In the genomic region with DNA sequence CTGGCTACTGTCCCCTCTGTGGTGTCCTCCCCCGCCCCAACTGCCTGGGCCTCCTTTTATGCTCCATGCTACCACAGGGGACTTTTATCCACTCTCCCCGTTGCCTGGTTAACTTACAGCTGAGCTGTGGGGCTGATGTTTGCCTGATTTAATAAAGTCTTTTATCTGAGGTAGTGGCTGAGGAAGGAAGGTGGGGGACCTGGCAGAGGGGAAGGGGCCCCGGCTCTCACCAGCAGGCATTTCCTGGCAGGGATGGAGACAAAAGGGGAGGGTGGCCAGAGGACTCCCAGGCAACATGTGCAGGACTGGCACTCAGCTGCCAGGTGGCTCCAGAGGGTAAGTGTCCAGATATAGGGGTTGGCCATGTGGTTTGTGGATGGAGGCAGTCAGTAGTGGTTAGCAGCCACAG, we compare ENCODE assay signal across 17 mouse cellular contexts. TPM values are rescaled to one million over a fixed set of nuclear protein-coding genes. Genes with fewer than 3 reads are reported as not detected.
A peak's percentile ranks its signal among the peaks of the same experiment; 100 is the strongest.
DNase-seq lines count a peak whose midpoint lies in the region; ATAC-seq and TF ChIP-seq lines count a peak whose summit lies in the region.
"Had no signal": no experiment of that assay in that cellular context is flagged by ENCODE, and none has a peak within 500 bp of the region (broad histone marks: within the 10 kb centered on the region; RNA-seq: fewer than 3 reads in every experiment).

No protein-coding gene starts in this region.

- peak; percentile 56 to 72 for DNase-seq in cerebellum, postnatal 10 days
- DNase-seq in cerebellum, adult 2 months = no peak
- DNase-seq in gastrocnemius, adult 2 months = no peak
- DNase-seq in gastrocnemius, postnatal 25 days = no peak
- DNase-seq in left cerebral cortex, adult 8-10 months (ENCODE audit: low spot score in 2 of 2) = no peak
- DNase-seq: right cerebral cortex, postnatal 4 days had no signal

- no peak for TF ChIP-seq POLR2A in cerebellum, adult 2 months (IDR thresholded peaks at IDR 0.05; ENCODE audit: borderline replicate concordance, insufficient read depth, low read length)

- TF ChIP-seq CTCF in cerebellum, adult 2 months (IDR thresholded peaks at IDR 0.05; ENCODE audit: borderline replicate concordance, insufficient read depth, low read depth, low read length) = no peak
- TF ChIP-seq CTCF in gastrocnemius, adult 2 months (IDR thresholded peaks at IDR 0.05) = no peak

- no peak overlapping the region for H3K9ac ChIP-seq in embryonic facial prominence, embryonic 15.5 days
- no peak overlapping the region for H3K9ac ChIP-seq in hindbrain, embryonic 13.5 days
- H3K9ac ChIP-seq in midbrain, embryonic 15.5 days = no peak overlapping the region

- ATAC-seq in embryonic facial prominence, embryonic 15.5 days (ENCODE audit: insufficient number of reproducible peaks, low FRiP score, low TSS enrichment, low read depth) = 0 out of 2 replicates have a peak, but pooled peaks have one; percentile 34
- peak; percentile 49; the same call in 1 of the 2 replicates for ATAC-seq in hindbrain, embryonic 13.5 days (ENCODE audit: low FRiP score)
- peak; percentile 73 for ATAC-seq in midbrain, embryonic 15.5 days (replicated peaks)

- peaks cover 1% of the 10 kb centered on the region; the same call in 1 of the 2 replicates for H3K27me3 ChIP-seq in cerebellum, adult 2 months (ENCODE audit: control insufficient read depth, insufficient read depth, low read length)
- peaks cover 44% of the 10 kb centered on the region for H3K27me3 ChIP-seq in embryonic facial prominence, embryonic 15.5 days
- H3K27me3 ChIP-seq in hindbrain, embryonic 13.5 days = peaks cover 100% of the 10 kb centered on the region
- H3K27me3 ChIP-seq in midbrain, embryonic 15.5 days (replicated peaks) = peaks cover 65% of the 10 kb centered on the region

- H3K4me2 ChIP-seq in embryonic facial prominence, embryonic 15.5 days (replicated peaks) = no peak overlapping the region; the same call in 1 of the 2 replicates
- no peak overlapping the region for H3K4me2 ChIP-seq in hindbrain, embryonic 13.5 days
- no peak overlapping the region for H3K4me2 ChIP-seq in midbrain, embryonic 15.5 days
- H3K4me2 ChIP-seq: liver, embryonic 11.5 days had no signal

- no peak overlapping the region for H3K27ac ChIP-seq in cerebellum, adult 2 months (ENCODE audit: insufficient read depth, low read length)
- H3K27ac ChIP-seq in embryonic facial prominence, embryonic 15.5 days (replicated peaks) = no peak overlapping the region
- no peak overlapping the region for H3K27ac ChIP-seq in hindbrain, embryonic 13.5 days
- H3K27ac ChIP-seq in midbrain, embryonic 15.5 days = no peak overlapping the region
- no peak overlapping the region for H3K27ac ChIP-seq in gastrocnemius, adult 2 months
- H3K27ac ChIP-seq: layer of hippocampus, adult 2 months had no signal

- intact Hi-C loops in gastrocnemius, adult 2 months (cut with DNase I) = no loop called here

- H3K9me3 ChIP-seq in embryonic facial prominence, embryonic 15.5 days (replicated peaks) = no peaks in the 10 kb centered on the region
- no peaks in the 10 kb centered on the region for H3K9me3 ChIP-seq in hindbrain, embryonic 13.5 days
- no peaks in the 10 kb centered on the region for H3K9me3 ChIP-seq in midbrain, embryonic 15.5 days
- H3K9me3 ChIP-seq: G1E had no signal

- no peaks in the 10 kb centered on the region for H3K36me3 ChIP-seq in embryonic facial prominence, embryonic 15.5 days
- no peaks in the 10 kb centered on the region for H3K36me3 ChIP-seq in hindbrain, embryonic 13.5 days
- no peaks in the 10 kb centered on the region for H3K36me3 ChIP-seq in midbrain, embryonic 15.5 days (replicated peaks)
- H3K36me3 ChIP-seq: G1E had no signal

- WGBS in cerebellum, adult 2 months = 12% methylated on average over 3 of the region's 3 CpGs
- 44% methylated on average over 3 of the region's 3 CpGs for WGBS in embryonic facial prominence, embryonic 15.5 days
- WGBS in hindbrain, embryonic 13.5 days = 14% methylated on average over 3 of the region's 3 CpGs
- 10% methylated on average over 3 of the region's 3 CpGs for WGBS in midbrain, embryonic 15.5 days

- H3K4me3 ChIP-seq in cerebellum, adult 2 months (replicated peaks; ENCODE audit: insufficient read depth, low read depth, low read length) = no peak overlapping the region
- no peak overlapping the region for H3K4me3 ChIP-seq in embryonic facial prominence, embryonic 15.5 days (replicated peaks)
- no peak overlapping the region for H3K4me3 ChIP-seq in hindbrain, embryonic 13.5 days
- no peak overlapping the region for H3K4me3 ChIP-seq in midbrain, embryonic 15.5 days
- H3K4me3 ChIP-seq in gastrocnemius, adult 2 months = no peak overlapping the region
- H3K4me3 ChIP-seq: erythroblast, embryonic 14.5 days; layer of hippocampus, adult 2 months had no signal

- H3K4me1 ChIP-seq in cerebellum, adult 2 months (ENCODE audit: control insufficient read depth, insufficient read depth, low read length) = no peaks in the 10 kb centered on the region
- peaks cover 15% of the 10 kb centered on the region for H3K4me1 ChIP-seq in embryonic facial prominence, embryonic 15.5 days
- H3K4me1 ChIP-seq in hindbrain, embryonic 13.5 days (replicated peaks) = peaks cover 34% of the 10 kb centered on the region
- peaks cover 33% of the 10 kb centered on the region for H3K4me1 ChIP-seq in midbrain, embryonic 15.5 days

RNA-seq across cellular contexts. Expression of a gene that starts 51.4 kb away (rescaled TPM):
- polyA plus RNA-seq in cerebellum, adult 2 months (2012; rRNA removed) = 29.6 and 34.8 TPM in 2 replicates
- polyA plus RNA-seq in embryonic facial prominence, embryonic 15.5 days (2015; fragmentation: Nextera tagmentation; extraction: Ambion mirVana) = 1.4 and 3.2 TPM in 2 replicates
- polyA plus RNA-seq in hindbrain, embryonic 13.5 days (2015; fragmentation: Nextera tagmentation; extraction: Ambion mirVana) = 4.0 and 4.4 TPM in 2 replicates
- polyA plus RNA-seq in midbrain, embryonic 15.5 days (2015; fragmentation: Nextera tagmentation; extraction: Ambion mirVana) = 10.4 and 10.7 TPM in 2 replicates
- not detected for total RNA-seq in gastrocnemius, adult 2 months (2021)
- total RNA-seq in gastrocnemius, postnatal 25 days (2021) = not detected
- 10 to 100 TPM; 22.0 to 24.1 (median 22.8) TPM for total RNA-seq in left cerebral cortex, adult 8-10 months (2022)
- total RNA-seq: adrenal gland, adult 18-20 months; heart, adult 8-10 months had no signal
- polyA plus RNA-seq: erythroblast, embryonic 14.5 days; G1E; intestine, embryonic 14.5 days; liver, embryonic 11.5 days; testis, adult 2 months had no signal

Comparison
In these comparisons a context has a peak if more than half of its experiments do, and no peak if none do; other contexts are left out.
1. DNase-seq: peak in cerebellum, postnatal 10 days (2 of 2); none in cerebellum, adult 2 months (0 of 2), gastrocnemius, adult 2 months (single experiment), gastrocnemius, postnatal 25 days (single experiment) and left cerebral cortex, adult 8-10 months (0 of 2).
2. Peak in every context shown above with its lines, with median percentiles within 50 percentile points of each other: ATAC-seq.